Mouse (Mus musculus): ENCODE measurements around the gene Scarb1. TPM values are rescaled to one million over a fixed set of nuclear protein-coding genes. Genes with fewer than 3 reads are reported as not detected.

The Scarb1 gene
- total RNA-seq (2023), result 10 to 100 TPM; 59.4 to 67.0 TPM

GRCm38 (mm10) chr5:125340547-125341262, at the start of gene Scarb1:
Gene Scarb1 (minus strand): TSS chr5:125341094.

GRCm38 (mm10) chr5:125389579-125390441, 48.9 kb upstream of the Scarb1 start, which contains the start of gene Ubc:
Gene Ubc (minus strand): TSS chr5:125390202.

GRCm38 (mm10) chr5:125389131-125389578, 48.3 kb upstream of the Scarb1 start, which contains the start of gene Gm10382:
Gene Gm10382 (plus strand): TSS chr5:125389322.

Other genes with a start within 250 kb of the Scarb1 start
- 10 to 100 TPM; 81.7 to 92.9 TPM for gene Ncor2, start 161.9 kb downstream of the Scarb1 start, total RNA-seq (2023)
- gene Gm10382, start 48.2 kb upstream of the Scarb1 start, total RNA-seq (2023), result 1 to 10 TPM; 2.0 to 2.3 TPM
- 1,000 to 10,000 TPM; 2,261 to 2,512 TPM for gene Ubc, start 49.1 kb upstream of the Scarb1 start, total RNA-seq (2023)
- 1 to 10 TPM; 8.1 to 9.6 TPM for gene Dhx37, start 93.0 kb upstream of the Scarb1 start, total RNA-seq (2023)
- gene Bri3bp, start 100.5 kb upstream of the Scarb1 start, total RNA-seq (2023), result 10 to 100 TPM; 24.4 to 25.3 TPM
- 10 to 100 TPM; 46.6 to 46.7 TPM for gene Aacs, start 134.7 kb upstream of the Scarb1 start, total RNA-seq (2023)
- gene Tmem132b, start 190.7 kb upstream of the Scarb1 start, total RNA-seq (2023), result 1 to 10 TPM in 1 of 2 experiments, under 1 TPM in 1; 0.77 to 1.7 TPM

All from neutrophil, adult 83 days (primary cell).